Mouse (Mus musculus): Measurements from ENCODE around the gene Pgk1. TPM values are rescaled to one million over a fixed set of nuclear protein-coding genes. Genes with fewer than 3 reads are reported as not detected.
A peak's percentile ranks its signal among the peaks of the same experiment; 100 is the strongest.

Gene Pgk1
- total RNA-seq, 2 experiments from 2014 or later, result 1,326 to 1,532 TPM

- no peak for DNase-seq
- intact Hi-C loops (cut with DNase I; ENCODE audit: low total_unique reads), result no loop called here
Observed at GRCm38 (mm10) chrX:106197308-106197707, 10.4 kb downstream of the Pgk1 start.

DNA sequence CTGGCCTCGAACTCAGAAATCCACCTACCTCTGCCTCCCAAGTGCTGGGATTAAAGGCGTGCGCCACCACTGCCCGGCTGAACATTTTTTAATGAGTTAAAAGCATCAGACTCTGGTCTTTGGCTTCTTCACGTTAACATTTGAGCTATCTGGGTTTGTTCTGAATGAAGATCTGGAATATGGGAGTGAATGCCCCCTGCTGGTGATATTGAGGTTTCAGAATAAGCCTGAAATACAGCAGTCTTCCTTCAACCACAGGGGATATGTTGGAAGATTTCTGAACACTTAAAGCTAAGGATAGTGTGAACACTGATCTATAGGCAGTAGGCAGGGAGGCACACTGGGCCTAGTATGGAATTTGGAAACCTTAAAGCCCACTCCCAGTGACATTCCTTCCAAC lies 12.0 kb downstream of the Pgk1 start:
- intact Hi-C loops (cut with DNase I; ENCODE audit: low total_unique reads), result no loop called here
- no peak for DNase-seq

- intact Hi-C loops (cut with DNase I; ENCODE audit: low total_unique reads), result no loop called here
- DNase-seq, result no peak
Observed at GRCm38 (mm10) chrX:106209100-106209499, 22.2 kb downstream of the Pgk1 start.

- intact Hi-C loops (cut with DNase I; ENCODE audit: low total_unique reads), result no loop called here
- peak; percentile 69 for DNase-seq
Observed at GRCm38 (mm10) chrX:106219171-106220032, 32.5 kb downstream of the Pgk1 start.

DNA sequence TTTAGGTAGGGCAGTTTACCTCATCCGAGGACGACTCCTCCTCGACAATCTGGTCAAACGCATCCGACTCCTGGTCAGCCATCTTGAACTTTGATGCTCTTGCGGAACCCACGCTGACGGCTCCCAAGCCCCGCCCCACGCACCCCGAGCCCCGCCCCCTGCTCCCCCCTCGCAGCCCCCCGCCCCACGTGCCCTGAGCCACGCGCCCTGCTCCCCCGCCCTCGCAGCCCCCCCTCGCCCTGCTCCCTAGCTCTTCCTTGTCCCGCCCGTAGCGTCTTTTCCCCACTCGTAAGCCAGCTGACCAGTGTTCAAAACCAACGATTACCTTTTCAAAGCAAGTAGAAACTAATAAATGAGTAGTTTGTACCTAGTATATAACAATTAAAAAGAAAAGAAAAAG lies 34.2 kb downstream of the Pgk1 start, which contains the start of gene Taf9b:
TSS of gene Taf9b (minus strand) at position 101 of the 400 bp plus-strand sequence.
- intact Hi-C loops (cut with DNase I; ENCODE audit: low total_unique reads), result no loop called here
- no peak for DNase-seq

Other genes with a start within 250 kb of the Pgk1 start
- gene Magt1, start 175.2 kb upstream of the Pgk1 start, total RNA-seq (2021), result 10 to 100 TPM; 24.2 to 27.7 TPM
- gene Cox7b, start 171.4 kb upstream of the Pgk1 start, total RNA-seq (2021), result 100 to 1,000 TPM; 850 to 996 TPM
- 10 to 100 TPM; 11.6 to 11.7 TPM for gene Atp7a, start 159.8 kb upstream of the Pgk1 start, total RNA-seq (2021)
- gene Tlr13, start 43.9 kb upstream of the Pgk1 start, total RNA-seq (2021), result under 1 TPM; 0.62 to 0.78 TPM
- gene Taf9b, start 34.1 kb downstream of the Pgk1 start, total RNA-seq (2021), result 1 to 10 TPM; 5.6 to 6.9 TPM
- gene Fnd3c2, start 68.3 kb downstream of the Pgk1 start, total RNA-seq (2021), result under 1 TPM in 1 of 2 experiments, not detected in 1; 0.23 TPM

Measured in gastrocnemius, postnatal 14 days (tissue).